Mouse (Mus musculus) MEL (cell line): Measurements from ENCODE around the gene Hyal4.

ENCODE experiments used
- JUND ChIP-seq: IDR thresholded peaks from 2 replicates; pipeline ENCODE4 v1.6.1; 2011; ENCODE audit warnings: low read depth, mild to moderate bottlenecking, improper control_type of control experiment, low read length
- MAFK ChIP-seq: IDR thresholded peaks from 2 replicates; pipeline ENCODE4 v1.6.1; 2011; ENCODE audit warnings: low read depth, mild to moderate bottlenecking, low read length, improper control_type of control experiment, borderline replicate concordance
- POLR2AphosphoS2 ChIP-seq: IDR thresholded peaks from 2 replicates; pipeline ENCODE4 v1.6.1; 2011; ENCODE audit warnings: low read length, improper control_type of control experiment
- RAD21 ChIP-seq: IDR thresholded peaks from 2 replicates; pipeline ENCODE4 v1.6.1; 2011; ENCODE audit warnings: mild to moderate bottlenecking, low read depth, low read length, improper control_type of control experiment
- TAL1 ChIP-seq: IDR thresholded peaks from 2 replicates; pipeline ENCODE4 v1.6.1; 2012; ENCODE audit warnings: mild to moderate bottlenecking, inconsistent platforms, low read length, moderate library complexity, mixed read lengths

DNA sequence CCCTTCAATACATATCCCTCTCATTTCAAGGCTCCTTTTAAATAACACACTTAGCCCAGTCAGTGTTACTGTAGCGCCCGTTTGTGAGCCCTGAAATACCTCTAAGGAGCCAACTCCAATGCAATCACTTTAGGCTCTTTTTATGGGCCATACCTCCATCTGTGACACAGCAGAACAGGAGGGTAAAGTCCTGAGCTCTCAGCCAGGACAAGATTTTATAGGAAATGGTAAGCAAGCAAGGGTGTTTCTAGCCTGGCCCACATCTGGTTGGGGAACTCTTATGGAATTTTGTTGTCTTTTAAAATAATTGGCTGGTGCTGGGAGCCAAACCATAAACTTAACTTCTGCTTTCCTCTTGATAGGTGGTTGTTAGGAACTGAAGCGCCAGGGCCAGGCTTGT, 11.2 kb downstream of the Hyal4 start:
- TF ChIP-seq RAD21 (no peak), TAL1 (no peak), MAFK (no peak), POLR2AphosphoS2 (no peak), JUND (no peak)
